Mouse (Mus musculus) ES-E14 (cell line): Measurements from ENCODE around the gene Cenpl. TPM values are rescaled to one million over a fixed set of nuclear protein-coding genes. Genes with fewer than 3 reads are reported as not detected.

Experiments used
- DNase-seq: peaks from one replicate; pipeline ENCODE4 v3.0.0-alpha.2; 2013; ENCODE audit warnings: low read depth, low spot score
- H3K27ac ChIP-seq: 2 replicates; pipeline ENCODE4 v1.5.1; 2012; ENCODE audit warnings: low read depth, mild to moderate bottlenecking, low read length, moderate library complexity, mixed read lengths; ENCODE audit not compliant: poor library complexity, insufficient read depth, severe bottlenecking
- H3K36me3 ChIP-seq: 2 replicates; pipeline ENCODE4 v1.6.1; 2012; ENCODE audit warnings: mild to moderate bottlenecking, low read length, moderate library complexity, mixed read lengths; ENCODE audit not compliant: control insufficient read depth, poor library complexity, insufficient read depth, severe bottlenecking
- H3K4me1 ChIP-seq, 2 experiments: fragments of 150-350 bp in 1 of 2; sonication (generic) in 1 of 2; 2 replicates each; pipeline ENCODE4 v1.6.1; 2012; ENCODE audit warnings: low read length in 2 of 2, mild to moderate bottlenecking in 1 of 2, mixed read lengths in 1 of 2; ENCODE audit not compliant: control insufficient read depth in 2 of 2, insufficient read depth in 2 of 2, poor library complexity in 1 of 2
- H3K4me3 ChIP-seq, 2 experiments: fragments of 150-350 bp in 1 of 2; sonication (generic) in 1 of 2; 2 replicates each; pipeline ENCODE4 v1.5.1; 2012; ENCODE audit warnings: low read length in 2 of 2, low read depth in 1 of 2, mild to moderate bottlenecking in 1 of 2, mixed read lengths in 1 of 2; ENCODE audit not compliant: insufficient read depth in 1 of 2, poor library complexity in 1 of 2, severe bottlenecking in 1 of 2
- H3K9ac ChIP-seq: 2 replicates; pipeline ENCODE4 v1.6.1; 2012; ENCODE audit warnings: low read depth, mild to moderate bottlenecking, low read length, mixed read lengths; ENCODE audit not compliant: poor library complexity, insufficient read depth, severe bottlenecking
- H3K9me3 ChIP-seq: fragments of 150-350 bp; sonication (generic); 2 replicates; pipeline ENCODE4 v1.6.1; 2012; ENCODE audit warnings: low read depth, mild to moderate bottlenecking, low read length; ENCODE audit not compliant: control insufficient read depth, insufficient read depth
- CHD2 ChIP-seq: IDR thresholded peaks from 2 replicates; pipeline ENCODE4 v1.6.1; 2014; ENCODE audit warnings: mild to moderate bottlenecking, low read depth, low read length, inconsistent platforms
- HCFC1 ChIP-seq: IDR thresholded peaks from 2 replicates; pipeline ENCODE4 v1.6.1; 2012; ENCODE audit warnings: low read length, inconsistent platforms, borderline replicate concordance; ENCODE audit not compliant: insufficient read depth
- MAFK ChIP-seq: IDR thresholded peaks from 2 replicates; pipeline ENCODE4 v1.6.1; 2014; ENCODE audit warnings: mild to moderate bottlenecking, low read depth, low read length, inconsistent platforms; ENCODE audit not compliant: insufficient read depth
- ZC3H11A ChIP-seq: IDR thresholded peaks from 2 replicates; pipeline ENCODE4 v1.6.1; 2012; ENCODE audit warnings: low read depth, mild to moderate bottlenecking, inconsistent platforms, low read length, borderline replicate concordance
- ZNF384 ChIP-seq: IDR thresholded peaks from 2 replicates; pipeline ENCODE4 v1.6.1; 2012; ENCODE audit warnings: low read depth, low read length, inconsistent platforms
- in situ Hi-C, 2 experiments: fragments of 600-800 bp; cut with MboI; formaldehyde crosslinking; loops; one replicate each; pipeline ENCODE4 v1.15.1; 2025; ENCODE audit warnings: low sequenced_read_pairs in 2 of 2, inconsistent platforms in 1 of 2; ENCODE audit not compliant: unreplicated experiment in 2 of 2
- total RNA-seq: library from RNA; depleted of rRNA; stranded (reverse); fragments of 300-350 nt; gene quantifications from 2 replicates; pipeline ENCODE4 v1.2.3, GENCODE M21; 2012

The Cenpl gene
- total RNA-seq, 1 experiment: 6.2 TPM

GRCm38 (mm10) chr1:161077243-161077642 lies 6.7 kb downstream of the Cenpl start:
- no peak for DNase-seq
- in situ Hi-C loops: no loop called here
- peaks cover 0 to 4% of the 10 kb centered on the region in 2 experiments; a peak in 1 of 4 replicates for H3K4me1 ChIP-seq
- no peak overlapping the region for H3K4me3 ChIP-seq
- no peak for TF ChIP-seq ZC3H11A
- no peak for TF ChIP-seq MAFK
- no peak for TF ChIP-seq HCFC1
- no peak for TF ChIP-seq ZNF384
- no peak for TF ChIP-seq CHD2
- H3K27ac ChIP-seq: no peak overlapping the region
- H3K9me3 ChIP-seq: no peaks in the 10 kb centered on the region
- no peaks in the 10 kb centered on the region; the same call in 1 of the 2 replicates for H3K36me3 ChIP-seq
- no peak overlapping the region for H3K9ac ChIP-seq

- TF ChIP-seq ZNF384: no peak
- no peak for TF ChIP-seq HCFC1
- TF ChIP-seq CHD2: no peak
- TF ChIP-seq MAFK: no peak
- TF ChIP-seq ZC3H11A: no peak
- no peaks in the 10 kb centered on the region for H3K4me1 ChIP-seq
- no peak overlapping the region for H3K27ac ChIP-seq
- H3K9me3 ChIP-seq: no peaks in the 10 kb centered on the region
- no peak for DNase-seq
- no peak overlapping the region for H3K4me3 ChIP-seq
- in situ Hi-C loops: no loop called here
- no peaks in the 10 kb centered on the region; the same call in 1 of the 2 replicates for H3K36me3 ChIP-seq
- no peak overlapping the region for H3K9ac ChIP-seq
Observed at GRCm38 (mm10) chr1:161099721-161100405, 29.4 kb downstream of the Cenpl start.

DNA sequence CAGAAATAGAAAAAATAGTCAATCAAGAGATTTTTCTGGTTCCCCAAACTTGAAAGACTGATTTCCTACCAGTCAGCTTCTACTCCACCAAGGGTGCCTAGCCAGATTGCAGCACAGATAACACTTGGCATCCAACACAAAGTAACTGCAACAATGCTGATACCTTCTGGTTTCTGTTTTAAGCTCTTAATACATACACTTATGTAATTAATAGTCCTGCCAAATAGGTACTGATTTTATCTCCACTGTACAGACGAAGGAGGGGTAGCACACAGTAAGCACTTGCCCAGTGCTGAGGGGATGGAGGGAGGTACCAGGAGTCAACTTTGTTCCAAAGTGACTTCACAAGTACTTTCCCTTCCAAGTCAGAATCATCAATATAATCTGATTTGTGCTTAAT lies 33.3 kb downstream of the Cenpl start:
- no peaks in the 10 kb centered on the region for H3K9me3 ChIP-seq
- H3K27ac ChIP-seq: no peak overlapping the region
- H3K4me1 ChIP-seq: no peaks in the 10 kb centered on the region
- in situ Hi-C loops: no loop called here
- no peak for DNase-seq
- H3K4me3 ChIP-seq: no peak overlapping the region
- H3K36me3 ChIP-seq: no peaks in the 10 kb centered on the region; the same call in 1 of the 2 replicates
- TF ChIP-seq HCFC1 (no peak), CHD2 (no peak), ZNF384 (no peak), ZC3H11A (no peak), MAFK (no peak)
- H3K9ac ChIP-seq: no peak overlapping the region

- no peak overlapping the region for H3K27ac ChIP-seq
- in situ Hi-C loops: no loop called here
- no peak overlapping the region for H3K4me3 ChIP-seq
- H3K4me1 ChIP-seq: no peaks in the 10 kb centered on the region
- DNase-seq: no peak
- H3K9me3 ChIP-seq: no peaks in the 10 kb centered on the region
- H3K9ac ChIP-seq: no peak overlapping the region
- TF ChIP-seq ZC3H11A (no peak), ZNF384 (no peak), MAFK (no peak), HCFC1 (no peak), CHD2 (no peak)
- no peaks in the 10 kb centered on the region for H3K36me3 ChIP-seq
Observed at GRCm38 (mm10) chr1:161109216-161109615, 38.7 kb downstream of the Cenpl start.
